Mouse (Mus musculus) C2C12 (cell line): ENCODE data around the gene Kcnj5. TPM values are rescaled to one million over a fixed set of nuclear protein-coding genes. Genes with fewer than 3 reads are reported as not detected.

ENCODE experiments used
- H3K27me3 ChIP-seq: one replicate; pipeline ENCODE4 v1.6.1; 2011; ENCODE audit not compliant: control insufficient read depth, insufficient read depth, insufficient read length
- H3K36me3 ChIP-seq: one replicate; pipeline ENCODE4 v1.6.1; 2011; ENCODE audit not compliant: control insufficient read depth, insufficient read depth
- H3K4me3 ChIP-seq: one replicate; pipeline ENCODE4 v1.5.1; 2011; ENCODE audit warnings: mild to moderate bottlenecking, control low read depth; ENCODE audit not compliant: poor library complexity, insufficient read depth, severe bottlenecking
- H3K79me2 ChIP-seq: one replicate; pipeline ENCODE4 v1.6.1; 2011; ENCODE audit not compliant: control insufficient read depth, insufficient read depth
- H3K79me3 ChIP-seq: one replicate; pipeline ENCODE4 v1.6.1; 2011; ENCODE audit warnings: low read depth, control low read depth
- H3ac ChIP-seq: one replicate; pipeline ENCODE3; 2011; ENCODE audit warnings: low read depth; ENCODE audit not compliant: control insufficient read depth, insufficient read length
- CEBPB ChIP-seq: IDR thresholded peaks from one replicate; pipeline ENCODE4 v1.6.1; 2011; ENCODE audit warnings: low read depth, mild to moderate bottlenecking, control low read depth, moderate library complexity
- CTCF ChIP-seq: IDR thresholded peaks from one replicate; pipeline ENCODE4 v1.5.1; 2011; ENCODE audit not compliant: control insufficient read depth, insufficient read depth, insufficient read length
- FOSL1 ChIP-seq: IDR thresholded peaks from one replicate; pipeline ENCODE4 v1.8.0; 2011; ENCODE audit warnings: mild to moderate bottlenecking, low read length; ENCODE audit not compliant: poor library complexity, insufficient read depth, severe bottlenecking
- MAX ChIP-seq: IDR thresholded peaks from one replicate; pipeline ENCODE4 v1.6.1; 2011; ENCODE audit warnings: mild to moderate bottlenecking, control low read depth
- MYOD1 ChIP-seq: IDR thresholded peaks from one replicate; pipeline ENCODE4 v1.6.1; 2011; ENCODE audit warnings: low read depth; ENCODE audit not compliant: control insufficient read depth, insufficient read length
- MYOG ChIP-seq: IDR thresholded peaks from one replicate; pipeline ENCODE4 v1.6.1; 2011; ENCODE audit not compliant: control insufficient read depth, insufficient read length; ENCODE audit errors: extremely low read depth
- USF1 ChIP-seq: IDR thresholded peaks from one replicate; pipeline ENCODE4 v1.6.1; 2011; ENCODE audit warnings: low read depth, mild to moderate bottlenecking, control low read depth, moderate library complexity
- polyA plus RNA-seq: library from polyadenylated mRNA; unstranded; fragments of >200 nt; fragmentation: generic; extraction: Trizol; gene quantifications from one replicate; pipeline ENCODE4 v1.2.1, GENCODE M21; 2012; ENCODE audit warnings: missing spikeins

The Kcnj5 gene
- polyA plus RNA-seq, 1 experiment: not detected

DNA sequence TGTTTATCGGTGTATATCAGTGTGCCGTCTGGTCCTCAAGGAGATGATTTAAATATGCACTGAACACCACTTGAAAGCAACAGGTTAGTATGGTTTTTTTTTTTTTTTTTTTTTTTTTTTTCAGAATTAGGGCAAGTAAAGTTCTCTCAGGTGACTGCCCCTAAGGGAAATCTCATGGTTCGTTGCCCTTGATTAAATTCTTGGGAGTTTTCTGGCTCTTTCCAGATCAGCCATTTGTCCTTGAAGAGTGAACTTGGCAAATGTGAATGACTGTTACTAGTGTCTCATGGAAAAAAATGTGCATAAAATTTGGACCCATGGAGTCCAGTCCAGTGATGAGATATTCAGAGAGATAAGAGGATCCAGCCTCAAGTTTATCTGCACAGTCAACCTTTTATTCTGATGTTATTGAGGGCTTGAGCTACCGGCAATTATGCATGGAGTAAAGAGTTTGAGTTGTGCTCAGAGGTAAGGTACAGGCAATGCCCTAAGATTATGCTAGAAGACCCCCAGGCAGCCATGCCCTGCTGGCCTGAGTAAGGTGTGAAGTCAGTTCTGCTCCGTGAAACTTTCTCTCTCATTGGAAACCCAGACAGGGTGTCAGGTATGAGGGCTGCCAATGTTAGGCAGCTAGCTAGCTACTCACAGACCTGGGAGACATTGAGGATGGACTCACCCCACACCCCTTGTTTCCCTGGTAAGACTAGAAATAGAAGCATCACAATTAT is 32.9 kb upstream of the Kcnj5 start:
- no peak for TF ChIP-seq CTCF
- no peak for TF ChIP-seq MYOD1
- TF ChIP-seq CEBPB: no peak
- TF ChIP-seq MAX: no peak
- TF ChIP-seq MYOG: no peak
- no peak for TF ChIP-seq FOSL1
- TF ChIP-seq USF1: no peak
- H3K79me3 ChIP-seq: no peaks in the 10 kb centered on the region
- no peak overlapping the region for H3K4me3 ChIP-seq
- H3ac ChIP-seq: no peak overlapping the region
- H3K27me3 ChIP-seq: peaks cover 5% of the 10 kb centered on the region
- H3K79me2 ChIP-seq: no peaks in the 10 kb centered on the region
- no peaks in the 10 kb centered on the region for H3K36me3 ChIP-seq

DNA sequence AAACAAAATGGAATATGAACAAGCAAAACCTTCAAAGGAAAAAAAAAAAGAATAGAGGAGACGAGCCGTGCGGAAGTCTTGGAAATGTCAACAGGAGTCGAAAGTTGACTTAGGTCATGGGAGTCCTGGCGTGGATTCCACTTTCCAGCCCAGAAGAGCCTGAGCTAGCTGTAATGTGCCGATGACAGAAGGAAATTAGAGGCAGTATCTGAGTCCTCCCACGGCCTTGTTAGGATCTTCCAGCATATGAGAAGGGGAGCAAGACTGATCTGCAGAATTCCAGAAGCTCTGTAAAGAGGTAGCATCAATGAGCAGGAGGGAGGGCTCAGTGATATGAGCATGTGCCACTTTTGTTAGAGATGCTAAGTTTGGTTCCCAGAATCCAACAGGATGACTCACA is 31.9 kb upstream of the Kcnj5 start:
- Histone ChIP-seq H3K36me3 (no peaks in the 10 kb centered on the region), H3K27me3 (peaks cover 5% of the 10 kb centered on the region), H3K79me3 (no peaks in the 10 kb centered on the region), H3K79me2 (no peaks in the 10 kb centered on the region), H3ac (no peak overlapping the region), H3K4me3 (no peak overlapping the region)
- no peak for TF ChIP-seq MAX
- no peak for TF ChIP-seq MYOD1

DNA sequence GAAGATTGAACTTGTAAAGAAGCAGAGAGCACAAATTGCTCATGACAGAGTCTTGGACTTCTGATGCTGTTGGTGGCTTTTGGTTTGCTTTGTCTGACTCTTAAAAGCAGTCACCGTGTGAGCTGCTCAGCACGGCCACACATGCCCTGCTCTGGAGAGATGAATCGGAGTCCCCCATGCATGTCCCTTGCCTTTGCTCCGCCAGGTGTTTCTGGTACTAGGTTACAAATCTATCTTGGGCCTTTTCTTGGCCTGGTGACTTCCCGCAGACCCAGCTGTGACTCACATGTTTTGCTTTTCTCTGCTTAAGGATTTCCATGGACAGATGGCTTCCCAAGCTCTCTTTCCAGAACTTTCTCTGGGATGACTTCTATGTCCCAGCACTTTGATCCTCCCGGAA is 29.5 kb upstream of the Kcnj5 start:
- Histone ChIP-seq H3K27me3 (peaks cover 9% of the 10 kb centered on the region), H3ac (no peak overlapping the region), H3K36me3 (no peaks in the 10 kb centered on the region), H3K79me3 (no peaks in the 10 kb centered on the region), H3K4me3 (no peak overlapping the region), H3K79me2 (no peaks in the 10 kb centered on the region)
- TF ChIP-seq USF1 (no peak), MAX (no peak), CTCF (no peak), FOSL1 (no peak), CEBPB (no peak), MYOG (no peak), MYOD1 (no peak)

DNA sequence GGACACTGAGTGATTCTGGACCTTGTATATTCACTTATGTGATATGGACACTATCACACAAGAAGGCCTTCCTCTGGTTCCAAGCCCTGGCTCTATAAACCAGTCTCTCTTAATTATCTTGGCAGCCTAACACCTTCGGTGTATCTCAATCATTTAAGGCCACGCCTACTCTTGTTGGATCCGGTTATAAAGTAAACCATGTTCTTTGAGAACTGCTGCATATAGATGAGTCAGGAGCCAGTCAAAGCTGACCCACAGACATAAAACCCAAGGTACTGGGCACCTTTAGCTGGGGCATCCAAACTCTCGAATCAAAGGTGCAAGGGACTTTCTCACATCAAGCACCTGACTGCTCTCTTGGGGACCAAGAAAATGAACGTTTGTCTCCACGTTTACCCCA is 28.1 kb upstream of the Kcnj5 start, which contains the start of gene Kcnj1:
TSS of gene Kcnj1 (plus strand) at position 292 of the 400 bp plus-strand sequence.
- H3K4me3 ChIP-seq: no peak within 1 kb of the TSS
- TF ChIP-seq USF1 (no peak), MYOD1 (no peak), CTCF (no peak), FOSL1 (no peak), MYOG (no peak), MAX (no peak), CEBPB (no peak)
- no peak within 1 kb of the TSS for H3ac ChIP-seq
- H3K79me3 ChIP-seq: no peaks in the 10 kb centered on the region
- no peaks in the 10 kb centered on the region for H3K79me2 ChIP-seq
- peaks cover 9% of the 10 kb centered on the region for H3K27me3 ChIP-seq
- no peaks in the 10 kb centered on the region for H3K36me3 ChIP-seq

DNA sequence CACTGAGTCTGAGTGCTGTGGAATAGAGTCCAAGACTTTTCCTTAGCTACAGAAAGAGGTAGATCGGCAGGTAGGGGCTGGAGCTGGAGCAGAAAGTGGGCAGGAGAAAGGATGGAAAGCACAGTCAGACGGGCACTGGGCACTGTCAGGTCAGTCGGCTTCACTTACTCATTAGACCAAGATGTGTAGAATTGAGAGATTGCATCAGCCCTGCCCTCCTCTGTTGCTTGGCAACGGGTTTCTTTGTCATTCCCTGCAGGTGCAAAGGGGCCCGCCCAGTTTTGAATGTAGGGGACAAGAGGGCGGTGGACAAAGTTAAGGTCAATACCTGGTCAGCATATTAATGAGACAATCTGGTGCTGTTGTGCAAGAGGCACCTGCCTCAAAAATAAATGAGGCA is 25.2 kb upstream of the Kcnj5 start:
- no peaks in the 10 kb centered on the region for H3K79me3 ChIP-seq
- no peaks in the 10 kb centered on the region for H3K79me2 ChIP-seq
- H3K4me3 ChIP-seq: no peak overlapping the region
- H3ac ChIP-seq: no peak overlapping the region
- H3K36me3 ChIP-seq: no peaks in the 10 kb centered on the region
- no peak for TF ChIP-seq MYOG
- TF ChIP-seq CEBPB: no peak
- no peak for TF ChIP-seq USF1
- TF ChIP-seq CTCF: no peak
- TF ChIP-seq MAX: no peak
- no peak for TF ChIP-seq MYOD1
- TF ChIP-seq FOSL1: no peak
- H3K27me3 ChIP-seq: peaks cover 9% of the 10 kb centered on the region

DNA sequence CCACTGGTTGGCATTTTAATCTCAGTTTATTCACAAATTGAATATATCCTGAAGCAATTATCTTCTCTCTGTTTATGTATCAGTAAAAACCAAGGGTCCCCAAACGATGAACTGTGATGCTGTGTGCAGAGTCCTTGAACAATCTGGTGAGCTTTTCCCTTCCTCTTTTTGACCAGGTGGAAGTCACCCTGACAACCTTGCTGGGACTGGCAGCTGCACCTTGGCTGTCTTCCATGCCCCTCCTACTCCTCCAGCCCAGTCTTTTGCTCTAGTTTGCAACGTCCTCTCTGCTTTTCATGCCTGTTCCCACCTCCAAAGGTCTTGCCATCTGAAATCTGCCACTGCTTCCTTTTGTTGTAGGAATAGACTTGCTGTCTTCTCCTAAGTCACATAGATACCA is 24.7 kb upstream of the Kcnj5 start:
- no peaks in the 10 kb centered on the region for H3K36me3 ChIP-seq
- H3K79me3 ChIP-seq: no peaks in the 10 kb centered on the region
- H3ac ChIP-seq: no peak overlapping the region
- no peak overlapping the region for H3K4me3 ChIP-seq
- TF ChIP-seq CTCF (no peak), MYOG (no peak), CEBPB (no peak), MAX (no peak), USF1 (no peak)
- H3K79me2 ChIP-seq: no peaks in the 10 kb centered on the region
- peaks cover 9% of the 10 kb centered on the region for H3K27me3 ChIP-seq
